Mouse (Mus musculus) cerebellum, adult 9-11 months (tissue): Measurements from ENCODE around the gene Slc50a1.

Experiments
- DNase-seq: peaks from one replicate; pipeline ENCODE4 v3.0.0; 2022

Gene Slc50a1

GRCm38 (mm10) chr3:89293247-89293918 lies 23.0 kb upstream of the Slc50a1 start:
- no peak for DNase-seq

DNA sequence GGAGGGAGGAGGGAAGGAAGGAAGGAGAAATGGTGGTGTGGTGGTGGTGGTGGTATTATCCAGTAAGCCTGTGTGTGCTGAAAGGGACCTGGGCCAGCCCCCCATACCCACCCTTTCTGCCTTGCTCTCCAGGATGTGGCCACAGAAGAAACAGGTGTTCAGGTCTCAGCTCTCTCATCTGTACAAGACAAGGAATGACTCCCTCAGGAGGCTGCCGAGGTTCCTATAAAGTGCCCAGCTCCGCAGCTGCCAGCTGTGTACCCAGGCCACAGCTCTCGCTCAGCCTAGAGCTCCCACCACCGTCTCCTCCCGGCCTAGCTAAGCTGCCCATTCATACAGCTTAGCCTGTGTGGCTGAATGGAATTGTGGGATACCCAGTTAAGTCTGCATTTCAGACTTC lies 21.9 kb upstream of the Slc50a1 start:
- no peak for DNase-seq

- DNase-seq = no peak
Observed at GRCm38 (mm10) chr3:89291874-89292273, 21.5 kb upstream of the Slc50a1 start.

- no peak for DNase-seq
Observed at GRCm38 (mm10) chr3:89288503-89288928, 18.1 kb upstream of the Slc50a1 start.

DNA sequence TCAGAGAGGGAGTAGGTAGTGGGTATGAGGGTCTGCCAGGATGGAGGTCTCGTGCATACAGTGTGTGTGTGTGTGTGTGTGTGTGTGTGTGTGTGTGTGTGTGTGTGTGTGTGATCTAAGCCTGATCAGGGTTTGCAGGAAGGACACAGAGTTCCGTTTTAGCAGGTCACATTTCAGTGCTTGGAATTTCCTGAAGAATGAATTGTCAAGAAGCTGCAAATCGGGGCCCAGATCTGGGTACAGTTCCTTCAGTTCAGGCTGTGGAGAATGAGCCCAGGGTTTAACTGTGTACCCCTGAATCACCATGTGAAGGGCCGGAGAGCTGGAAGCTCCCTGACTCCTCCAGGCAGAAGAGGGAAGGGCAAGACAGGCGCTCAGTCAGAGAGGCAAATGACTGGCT lies 16.9 kb upstream of the Slc50a1 start:
- no peak for DNase-seq

- no peak for DNase-seq
Observed at GRCm38 (mm10) chr3:89285526-89285925, 15.2 kb upstream of the Slc50a1 start.

GRCm38 (mm10) chr3:89284261-89284660 lies 13.9 kb upstream of the Slc50a1 start:
- no peak for DNase-seq

- no peak for DNase-seq
Observed at GRCm38 (mm10) chr3:89282291-89282643, 11.9 kb upstream of the Slc50a1 start.

GRCm38 (mm10) chr3:89281579-89282290 lies 11.4 kb upstream of the Slc50a1 start:
- peak; percentile 83 for DNase-seq

GRCm38 (mm10) chr3:89280606-89281511 lies 10.5 kb upstream of the Slc50a1 start, which contains the start of gene Efna1:
Gene Efna1, minus strand, starts transcription at chr3:89281142.
- DNase-seq = peak; percentile 72

GRCm38 (mm10) chr3:89280050-89280605 lies 9.8 kb upstream of the Slc50a1 start:
- DNase-seq = no peak

DNA sequence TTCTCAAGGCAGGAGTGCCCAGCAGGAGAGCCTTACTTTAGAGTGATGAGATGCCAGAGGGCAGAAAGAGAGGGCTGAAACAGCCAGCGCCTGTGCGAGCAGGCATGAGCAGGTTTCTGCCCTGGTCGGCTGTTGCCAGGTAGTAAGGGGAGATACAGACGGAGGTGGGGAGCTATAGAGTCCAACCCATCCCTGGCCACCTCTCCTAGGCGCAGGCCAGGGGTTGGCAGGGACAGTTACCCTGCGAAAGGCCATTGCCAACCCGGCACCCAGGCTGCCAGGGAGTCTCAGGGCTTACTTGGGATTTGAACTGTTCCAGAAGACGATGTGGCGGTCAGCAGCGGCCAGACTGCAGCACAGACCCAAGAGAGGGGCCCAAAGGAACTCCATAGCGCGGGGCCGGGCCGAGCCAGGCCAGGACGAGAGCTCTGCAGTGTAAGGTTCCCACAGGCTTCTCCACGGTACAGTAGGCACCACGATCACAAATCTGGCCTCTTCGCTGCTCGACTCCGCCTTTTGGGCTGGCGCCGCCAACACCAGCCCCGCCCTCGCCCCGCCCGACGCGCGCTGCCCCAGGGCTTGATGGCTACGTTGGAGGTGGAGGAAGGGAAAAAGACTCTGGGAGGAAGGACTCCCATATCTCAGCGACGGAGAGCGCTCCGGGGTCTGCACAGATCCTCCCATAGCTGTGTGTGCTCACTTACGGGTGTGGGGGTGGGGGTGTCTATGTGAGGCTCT lies 9.0 kb upstream of the Slc50a1 start:
- peak; percentile 90 for DNase-seq

DNA sequence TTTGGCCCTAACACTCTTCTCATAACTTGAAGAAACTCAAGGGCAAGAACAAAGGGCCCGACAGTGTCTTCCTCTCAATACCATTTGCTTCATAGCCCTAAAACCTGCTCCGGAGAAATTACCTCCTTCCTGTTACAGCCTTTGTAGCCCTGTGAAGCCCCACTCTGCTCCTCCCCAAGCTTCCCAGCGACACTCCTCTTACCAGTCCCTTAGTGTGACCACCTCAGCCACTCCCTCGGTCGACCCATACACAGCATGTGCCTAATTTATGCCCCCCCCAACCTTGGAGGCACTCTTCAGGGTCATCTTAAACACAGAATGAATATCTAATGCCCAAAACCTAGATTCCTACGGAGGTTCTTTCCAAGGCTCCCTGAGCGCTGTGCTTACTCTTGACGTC lies 8.3 kb upstream of the Slc50a1 start:
- no peak for DNase-seq

- peak; percentile 59 for DNase-seq
Observed at GRCm38 (mm10) chr3:89278107-89278506, 7.7 kb upstream of the Slc50a1 start.

GRCm38 (mm10) chr3:89277281-89278021 lies 7.1 kb upstream of the Slc50a1 start:
- DNase-seq = peak; percentile 62

GRCm38 (mm10) chr3:89276061-89276460 lies 5.7 kb upstream of the Slc50a1 start:
- DNase-seq = no peak

GRCm38 (mm10) chr3:89271760-89272159 lies 1.4 kb upstream of the Slc50a1 start:
- peak; percentile 70 for DNase-seq

GRCm38 (mm10) chr3:89270891-89271290 lies 521 bp upstream of the Slc50a1 start:
- DNase-seq = peak; percentile 73

DNA sequence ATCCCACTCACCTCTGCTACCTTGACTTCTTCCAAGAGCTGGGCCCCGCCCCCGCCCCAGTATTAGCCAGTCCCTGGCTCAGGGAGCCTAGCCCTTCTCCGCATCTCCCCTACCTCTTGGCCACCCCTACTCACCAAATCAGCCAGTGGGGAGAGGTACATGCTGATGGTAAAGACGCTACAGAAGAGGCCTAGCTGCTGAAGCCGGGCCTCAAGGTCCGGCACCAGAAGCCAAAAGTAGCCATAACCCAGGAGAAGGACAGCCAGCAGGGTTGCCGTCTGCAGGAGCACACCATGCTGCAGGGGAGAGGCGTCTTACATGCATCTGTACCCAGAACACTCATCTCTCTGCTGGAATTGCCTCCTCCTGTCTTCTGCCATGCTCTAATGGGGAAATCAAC lies 1.5 kb downstream of the Slc50a1 start:
- peak; percentile 44 for DNase-seq

- peak; percentile 83 for DNase-seq
Observed at GRCm38 (mm10) chr3:89266439-89266893, 3.9 kb downstream of the Slc50a1 start.

DNA sequence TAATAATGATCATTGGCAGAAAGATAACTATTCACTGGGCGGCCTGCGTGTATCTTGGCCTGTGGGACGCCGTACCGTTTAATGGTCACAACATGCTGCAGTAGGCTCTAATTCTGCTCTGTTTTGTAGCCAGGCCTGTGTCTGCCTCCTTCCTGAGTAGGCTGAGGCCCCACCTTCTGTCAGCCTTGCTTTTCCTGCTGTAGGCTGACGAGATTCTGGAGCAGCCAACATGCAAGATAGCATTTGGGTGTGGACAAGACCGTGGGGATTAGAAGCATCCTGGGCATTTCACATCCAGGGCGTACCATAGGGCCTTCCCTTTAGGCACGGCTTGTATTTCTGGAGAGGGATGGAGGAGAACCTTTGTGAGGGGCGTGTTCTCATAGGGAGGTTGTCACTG lies 8.0 kb downstream of the Slc50a1 start:
- DNase-seq = no peak

DNA sequence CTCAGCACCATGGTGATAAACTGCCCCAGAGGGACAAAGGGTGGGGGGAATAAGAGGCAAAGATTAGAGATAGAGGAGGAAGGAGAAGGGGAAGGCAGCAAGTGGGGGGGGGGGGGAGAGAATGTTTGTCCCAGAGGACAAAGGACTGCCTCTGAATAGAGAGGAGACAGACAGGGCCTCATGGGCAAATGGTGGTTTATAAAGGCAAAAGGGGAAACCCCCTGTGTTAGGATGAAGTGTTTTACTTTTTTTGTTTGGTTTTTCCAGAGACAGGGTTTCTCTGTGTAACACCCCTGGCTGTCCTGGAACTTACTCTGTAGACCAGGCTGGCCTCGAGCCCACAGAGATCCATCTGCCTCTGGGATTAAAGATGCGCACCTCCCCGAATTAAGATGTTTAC lies 10.2 kb downstream of the Slc50a1 start:
- no peak for DNase-seq
